Mouse (Mus musculus): ENCODE data around the gene Slc35g3. TPM values are rescaled to one million over a fixed set of nuclear protein-coding genes. Genes with fewer than 3 reads are reported as not detected.
"Not testable (repeated sequence)": the region's sequence is repeated elsewhere in the genome, so short reads cannot be mapped to it uniquely, and the experiment has no call there.

The Slc35g3 gene
- polyA plus RNA-seq, 1 experiment from 2014 or later: 0.18 TPM

GRCm38 (mm10) chr11:69754233-69754632 is 7.5 kb downstream of the Slc35g3 start:
- H3K27ac ChIP-seq (ENCODE audit: low read length): no peak overlapping the region
- H3K4me2 ChIP-seq (ENCODE audit: low read depth, low read length): no peak overlapping the region
- no peaks in the 10 kb centered on the region for H3K36me3 ChIP-seq (ENCODE audit: control insufficient read depth, insufficient read depth)
- no peak for ATAC-seq (replicated peaks; ENCODE audit: extremely low read depth, insufficient read depth, low FRiP score)
- H3K4me3 ChIP-seq (ENCODE audit: low read length): no peak overlapping the region
- H3K9me3 ChIP-seq (replicated peaks; ENCODE audit: control insufficient read depth, low read length): no peaks in the 10 kb centered on the region
- H3K4me1 ChIP-seq (ENCODE audit: control insufficient read depth, insufficient read depth, low read length): peaks cover 37% of the 10 kb centered on the region
- no peak overlapping the region for H3K9ac ChIP-seq (ENCODE audit: low read length)
- H3K27me3 ChIP-seq (ENCODE audit: control insufficient read depth, insufficient read depth, low read length): no peaks in the 10 kb centered on the region
- WGBS: 80% methylated on average over 5 of the region's 5 CpGs

GRCm38 (mm10) chr11:69752686-69753085 is 9.1 kb downstream of the Slc35g3 start:
- H3K36me3 ChIP-seq (ENCODE audit: control insufficient read depth, insufficient read depth): peaks cover 3% of the 10 kb centered on the region
- ATAC-seq (replicated peaks; ENCODE audit: extremely low read depth, insufficient read depth, low FRiP score): no peak
- no peak overlapping the region for H3K27ac ChIP-seq (ENCODE audit: low read length)
- H3K4me1 ChIP-seq (ENCODE audit: control insufficient read depth, insufficient read depth, low read length): peaks cover 36% of the 10 kb centered on the region
- H3K4me2 ChIP-seq (ENCODE audit: low read depth, low read length): no peak overlapping the region
- no peak overlapping the region for H3K4me3 ChIP-seq (ENCODE audit: low read length)
- no peaks in the 10 kb centered on the region for H3K27me3 ChIP-seq (ENCODE audit: control insufficient read depth, insufficient read depth, low read length)
- no peak overlapping the region for H3K9ac ChIP-seq (ENCODE audit: low read length)
- H3K9me3 ChIP-seq (replicated peaks; ENCODE audit: control insufficient read depth, low read length): no peaks in the 10 kb centered on the region

GRCm38 (mm10) chr11:69751635-69752034 is 10.1 kb downstream of the Slc35g3 start:
- H3K4me2 ChIP-seq (ENCODE audit: low read depth, low read length): no peak overlapping the region
- H3K4me1 ChIP-seq (ENCODE audit: control insufficient read depth, insufficient read depth, low read length): peaks cover 27% of the 10 kb centered on the region
- no peaks in the 10 kb centered on the region for H3K9me3 ChIP-seq (replicated peaks; ENCODE audit: control insufficient read depth, low read length)
- no peak overlapping the region for H3K9ac ChIP-seq (ENCODE audit: low read length)
- H3K27me3 ChIP-seq (ENCODE audit: control insufficient read depth, insufficient read depth, low read length): no peaks in the 10 kb centered on the region
- no peak overlapping the region for H3K27ac ChIP-seq (ENCODE audit: low read length)
- no peak overlapping the region for H3K4me3 ChIP-seq (ENCODE audit: low read length)
- WGBS: 38% methylated on average over 3 of the region's 3 CpGs
- ATAC-seq (replicated peaks; ENCODE audit: extremely low read depth, insufficient read depth, low FRiP score): no peak
- H3K36me3 ChIP-seq (ENCODE audit: control insufficient read depth, insufficient read depth): peaks cover 13% of the 10 kb centered on the region

- not testable (repeated sequence) for H3K4me1 ChIP-seq (ENCODE audit: control insufficient read depth, insufficient read depth, low read length); ATAC-seq (replicated peaks; ENCODE audit: extremely low read depth, insufficient read depth, low FRiP score); H3K27me3 ChIP-seq (ENCODE audit: control insufficient read depth, insufficient read depth, low read length); H3K4me3 ChIP-seq (ENCODE audit: low read length); H3K4me2 ChIP-seq (ENCODE audit: low read depth, low read length); H3K9ac ChIP-seq (ENCODE audit: low read length); H3K9me3 ChIP-seq (replicated peaks; ENCODE audit: control insufficient read depth, low read length); H3K27ac ChIP-seq (ENCODE audit: low read length)
- H3K36me3 ChIP-seq (ENCODE audit: control insufficient read depth, insufficient read depth): peaks cover 20% of the 10 kb centered on the region
- whole genome bisulfite sequencing: 81% methylated on average over 3 of the region's 3 CpGs
Measured at GRCm38 (mm10) chr11:69731408-69731807, 30.4 kb downstream of the Slc35g3 start.

GRCm38 (mm10) chr11:69729063-69729462 is 32.7 kb downstream of the Slc35g3 start:
- Histone ChIP-seq H3K4me2 (ENCODE audit: low read depth, low read length) (no peak overlapping the region), H3K27ac (ENCODE audit: low read length) (no peak overlapping the region), H3K4me3 (ENCODE audit: low read length) (no peak overlapping the region), H3K9ac (ENCODE audit: low read length) (no peak overlapping the region), H3K9me3 (replicated peaks; ENCODE audit: control insufficient read depth, low read length) (no peaks in the 10 kb centered on the region), H3K4me1 (ENCODE audit: control insufficient read depth, insufficient read depth, low read length) (no peaks in the 10 kb centered on the region), H3K27me3 (ENCODE audit: control insufficient read depth, insufficient read depth, low read length) (no peaks in the 10 kb centered on the region), H3K36me3 (ENCODE audit: control insufficient read depth, insufficient read depth) (peaks cover 2% of the 10 kb centered on the region; the same call in 1 of the 2 replicates)
- 22% methylated on average over 3 of the region's 3 CpGs for WGBS
- ATAC-seq (replicated peaks; ENCODE audit: extremely low read depth, insufficient read depth, low FRiP score): no peak

GRCm38 (mm10) chr11:69725951-69726350 is 35.8 kb downstream of the Slc35g3 start:
- H3K36me3 ChIP-seq (ENCODE audit: control insufficient read depth, insufficient read depth): no peaks in the 10 kb centered on the region
- 28% methylated on average over 5 of the region's 5 CpGs for WGBS
- ATAC-seq (replicated peaks; ENCODE audit: extremely low read depth, insufficient read depth, low FRiP score): no peak; the same call in 1 of the 2 replicates

GRCm38 (mm10) chr11:69723074-69723473 is 38.7 kb downstream of the Slc35g3 start:
- WGBS: 52% methylated on average over 2 of the region's 2 CpGs
- no peak for ATAC-seq (replicated peaks; ENCODE audit: extremely low read depth, insufficient read depth, low FRiP score)
- no peaks in the 10 kb centered on the region for H3K27me3 ChIP-seq (ENCODE audit: control insufficient read depth, insufficient read depth, low read length)
- H3K36me3 ChIP-seq (ENCODE audit: control insufficient read depth, insufficient read depth): no peaks in the 10 kb centered on the region
- H3K4me1 ChIP-seq (ENCODE audit: control insufficient read depth, insufficient read depth, low read length): no peaks in the 10 kb centered on the region
- H3K4me2 ChIP-seq (ENCODE audit: low read depth, low read length): no peak overlapping the region
- no peak overlapping the region for H3K27ac ChIP-seq (ENCODE audit: low read length)
- no peak overlapping the region for H3K4me3 ChIP-seq (ENCODE audit: low read length)
- H3K9ac ChIP-seq (ENCODE audit: low read length): no peak overlapping the region
- no peaks in the 10 kb centered on the region for H3K9me3 ChIP-seq (replicated peaks; ENCODE audit: control insufficient read depth, low read length)

More at GRCm38 (mm10) chr11:69725951-69726350, 35.8 kb downstream of the Slc35g3 start:
- H3K9me3 ChIP-seq (replicated peaks; ENCODE audit: control insufficient read depth, low read length): no peaks in the 10 kb centered on the region
- H3K9ac ChIP-seq (ENCODE audit: low read length): no peak overlapping the region
- H3K27me3 ChIP-seq (ENCODE audit: control insufficient read depth, insufficient read depth, low read length): no peaks in the 10 kb centered on the region
- no peaks in the 10 kb centered on the region for H3K4me1 ChIP-seq (ENCODE audit: control insufficient read depth, insufficient read depth, low read length)
- H3K27ac ChIP-seq (ENCODE audit: low read length): no peak overlapping the region
- H3K4me2 ChIP-seq (ENCODE audit: low read depth, low read length): no peak overlapping the region
- no peak overlapping the region for H3K4me3 ChIP-seq (ENCODE audit: low read length)

GRCm38 (mm10) chr11:69720852-69721251 is 40.9 kb downstream of the Slc35g3 start:
- Histone ChIP-seq H3K9ac (ENCODE audit: low read length) (no peak overlapping the region), H3K27me3 (ENCODE audit: control insufficient read depth, insufficient read depth, low read length) (no peaks in the 10 kb centered on the region), H3K27ac (ENCODE audit: low read length) (no peak overlapping the region), H3K4me2 (ENCODE audit: low read depth, low read length) (no peak overlapping the region), H3K4me1 (ENCODE audit: control insufficient read depth, insufficient read depth, low read length) (peaks cover 3% of the 10 kb centered on the region), H3K4me3 (ENCODE audit: low read length) (no peak overlapping the region), H3K36me3 (ENCODE audit: control insufficient read depth, insufficient read depth) (no peaks in the 10 kb centered on the region), H3K9me3 (replicated peaks; ENCODE audit: control insufficient read depth, low read length) (no peaks in the 10 kb centered on the region)
- ATAC-seq (replicated peaks; ENCODE audit: extremely low read depth, insufficient read depth, low FRiP score): no peak
- WGBS: 79% methylated on average over 6 of the region's 6 CpGs

- Histone ChIP-seq H3K36me3 (ENCODE audit: control insufficient read depth, insufficient read depth) (no peaks in the 10 kb centered on the region), H3K4me2 (ENCODE audit: low read depth, low read length) (no peak overlapping the region), H3K27me3 (ENCODE audit: control insufficient read depth, insufficient read depth, low read length) (no peaks in the 10 kb centered on the region), H3K4me1 (ENCODE audit: control insufficient read depth, insufficient read depth, low read length) (peaks cover 5% of the 10 kb centered on the region), H3K9ac (ENCODE audit: low read length) (no peak overlapping the region), H3K9me3 (replicated peaks; ENCODE audit: control insufficient read depth, low read length) (no peaks in the 10 kb centered on the region; the same call in 1 of the 2 replicates), H3K27ac (ENCODE audit: low read length) (no peak overlapping the region), H3K4me3 (ENCODE audit: low read length) (no peak overlapping the region)
- ATAC-seq (replicated peaks; ENCODE audit: extremely low read depth, insufficient read depth, low FRiP score): no peak
- 65% methylated on average over 6 of the region's 6 CpGs for WGBS
Measured at GRCm38 (mm10) chr11:69719423-69719822, 42.3 kb downstream of the Slc35g3 start.
